Mouse (Mus musculus): ENCODE measurements around the gene 0610010K14Rik. TPM values are rescaled to one million over a fixed set of nuclear protein-coding genes. Genes with fewer than 3 reads are reported as not detected.
A peak's percentile ranks its signal among the peaks of the same experiment; 100 is the strongest.

The 0610010K14Rik gene
- total and polyA plus RNA-seq, 3 experiments: 20.2 to 100 (median 64.9) TPM

GRCm38 (mm10) chr11:70210681-70211080 is 27.0 kb downstream of the 0610010K14Rik start:
- TF ChIP-seq GATA2 (IDR thresholded peaks at IDR 0.05; ENCODE audit: borderline replicate concordance, low read depth, low read length): no peak
- no peak for TF ChIP-seq TAL1 (conservative IDR thresholded peaks at IDR 0.05; ENCODE audit: low read depth, low read length)
- no peak for TF ChIP-seq GATA1 (IDR thresholded peaks at IDR 0.05; ENCODE audit: borderline replicate concordance, low read length)
- TF ChIP-seq POLR2AphosphoS5 (IDR thresholded peaks at IDR 0.05; ENCODE audit: insufficient replicate concordance, low read depth, low read length): no peak
- TF ChIP-seq CTCF (IDR thresholded peaks at IDR 0.05; ENCODE audit: low read depth, low read length): no peak
- Histone ChIP-seq H3K27me3 (ENCODE audit: insufficient read depth, low read length) (peaks cover 16% of the 10 kb centered on the region), H3K36me3 (replicated peaks) (peaks cover 8% of the 10 kb centered on the region), H3K4me3 (ENCODE audit: low read depth, low read length) (no peak overlapping the region), H3K9me3 (replicated peaks) (peaks cover 10% of the 10 kb centered on the region; the same call in 1 of the 2 replicates), H3K4me1 (ENCODE audit: insufficient read depth, low read depth, low read length) (no peaks in the 10 kb centered on the region)
- no peak for ATAC-seq (ENCODE audit: extremely low read depth, insufficient number of reproducible peaks, low FRiP score, poor library complexity, severe bottlenecking)
- no peak for DNase-seq (ENCODE audit: low spot score)

GRCm38 (mm10) chr11:70208778-70209388 is 28.8 kb downstream of the 0610010K14Rik start:
- H3K36me3 ChIP-seq (replicated peaks): no peaks in the 10 kb centered on the region
- no peak overlapping the region for H3K4me3 ChIP-seq (ENCODE audit: low read depth, low read length)
- peaks cover 23% of the 10 kb centered on the region for H3K27me3 ChIP-seq (ENCODE audit: insufficient read depth, low read length)
- DNase-seq (ENCODE audit: low spot score) (no peak), ATAC-seq (ENCODE audit: extremely low read depth, insufficient number of reproducible peaks, low FRiP score, poor library complexity, severe bottlenecking) (no peak)
- no peaks in the 10 kb centered on the region for H3K4me1 ChIP-seq (ENCODE audit: insufficient read depth, low read depth, low read length)
- H3K9me3 ChIP-seq (replicated peaks): no peaks in the 10 kb centered on the region
- no peak for TF ChIP-seq GATA1 (IDR thresholded peaks at IDR 0.05; ENCODE audit: borderline replicate concordance, low read length)
- no peak for TF ChIP-seq CTCF (IDR thresholded peaks at IDR 0.05; ENCODE audit: low read depth, low read length)

GRCm38 (mm10) chr11:70207283-70207682 is 30.4 kb downstream of the 0610010K14Rik start:
- H3K4me3 ChIP-seq (ENCODE audit: low read depth, low read length): no peak overlapping the region
- ATAC-seq (ENCODE audit: extremely low read depth, insufficient number of reproducible peaks, low FRiP score, poor library complexity, severe bottlenecking): no peak
- H3K36me3 ChIP-seq (replicated peaks): no peaks in the 10 kb centered on the region
- peaks cover 35% of the 10 kb centered on the region for H3K27me3 ChIP-seq (ENCODE audit: insufficient read depth, low read length)
- DNase-seq (ENCODE audit: low spot score): no peak
- peaks cover 3% of the 10 kb centered on the region; the same call in 1 of the 2 replicates for H3K4me1 ChIP-seq (ENCODE audit: insufficient read depth, low read depth, low read length)
- TF ChIP-seq TAL1 (conservative IDR thresholded peaks at IDR 0.05; ENCODE audit: low read depth, low read length) (no peak), POLR2AphosphoS5 (IDR thresholded peaks at IDR 0.05; ENCODE audit: insufficient replicate concordance, low read depth, low read length) (no peak), CTCF (IDR thresholded peaks at IDR 0.05; ENCODE audit: low read depth, low read length) (no peak), GATA1 (IDR thresholded peaks at IDR 0.05; ENCODE audit: borderline replicate concordance, low read length) (no peak), GATA2 (IDR thresholded peaks at IDR 0.05; ENCODE audit: borderline replicate concordance, low read depth, low read length) (no peak)
- no peaks in the 10 kb centered on the region for H3K9me3 ChIP-seq (replicated peaks)

- TF ChIP-seq CTCF (IDR thresholded peaks at IDR 0.05; ENCODE audit: low read depth, low read length) (no peak), GATA1 (IDR thresholded peaks at IDR 0.05; ENCODE audit: borderline replicate concordance, low read length) (no peak), TAL1 (conservative IDR thresholded peaks at IDR 0.05; ENCODE audit: low read depth, low read length) (no peak), GATA2 (IDR thresholded peaks at IDR 0.05; ENCODE audit: borderline replicate concordance, low read depth, low read length) (no peak), POLR2AphosphoS5 (IDR thresholded peaks at IDR 0.05; ENCODE audit: insufficient replicate concordance, low read depth, low read length) (no peak)
- Histone ChIP-seq H3K27me3 (ENCODE audit: insufficient read depth, low read length) (peaks cover 37% of the 10 kb centered on the region), H3K36me3 (replicated peaks) (no peaks in the 10 kb centered on the region), H3K4me1 (ENCODE audit: insufficient read depth, low read depth, low read length) (peaks cover 7% of the 10 kb centered on the region; the same call in 1 of the 2 replicates), H3K4me3 (ENCODE audit: low read depth, low read length) (no peak overlapping the region), H3K9me3 (replicated peaks) (no peaks in the 10 kb centered on the region)
- ATAC-seq (ENCODE audit: extremely low read depth, insufficient number of reproducible peaks, low FRiP score, poor library complexity, severe bottlenecking): no peak
- no peak for DNase-seq (ENCODE audit: low spot score)
Measured at GRCm38 (mm10) chr11:70206801-70207200, 30.9 kb downstream of the 0610010K14Rik start.

- H3K9me3 ChIP-seq (replicated peaks): no peaks in the 10 kb centered on the region
- TF ChIP-seq GATA1 (IDR thresholded peaks at IDR 0.05; ENCODE audit: borderline replicate concordance, low read length) (no peak), CTCF (IDR thresholded peaks at IDR 0.05; ENCODE audit: low read depth, low read length) (peak; percentile 91)
- H3K4me1 ChIP-seq (ENCODE audit: insufficient read depth, low read depth, low read length): peaks cover 22% of the 10 kb centered on the region
- H3K4me3 ChIP-seq (ENCODE audit: low read depth, low read length): no peak overlapping the region
- no peaks in the 10 kb centered on the region for H3K36me3 ChIP-seq (replicated peaks)
- H3K27me3 ChIP-seq (ENCODE audit: insufficient read depth, low read length): peaks cover 42% of the 10 kb centered on the region
- no peak for ATAC-seq (ENCODE audit: extremely low read depth, insufficient number of reproducible peaks, low FRiP score, poor library complexity, severe bottlenecking)
- peak; percentile 53 for DNase-seq (ENCODE audit: low spot score)
Measured at GRCm38 (mm10) chr11:70201691-70202090, 36.0 kb downstream of the 0610010K14Rik start.

- ATAC-seq (ENCODE audit: extremely low read depth, insufficient number of reproducible peaks, low FRiP score, poor library complexity, severe bottlenecking) (no peak), DNase-seq (ENCODE audit: low spot score) (no peak)
- no peaks in the 10 kb centered on the region for H3K36me3 ChIP-seq (replicated peaks)
- TF ChIP-seq CTCF (IDR thresholded peaks at IDR 0.05; ENCODE audit: low read depth, low read length): no peak
- no peak for TF ChIP-seq POLR2AphosphoS5 (IDR thresholded peaks at IDR 0.05; ENCODE audit: insufficient replicate concordance, low read depth, low read length)
- TF ChIP-seq TAL1 (conservative IDR thresholded peaks at IDR 0.05; ENCODE audit: low read depth, low read length): no peak
- TF ChIP-seq GATA2 (IDR thresholded peaks at IDR 0.05; ENCODE audit: borderline replicate concordance, low read depth, low read length): no peak
- no peak overlapping the region for H3K4me3 ChIP-seq (ENCODE audit: low read depth, low read length)
- H3K27me3 ChIP-seq (ENCODE audit: insufficient read depth, low read length): peaks cover 42% of the 10 kb centered on the region
- peaks cover 2% of the 10 kb centered on the region; the same call in 1 of the 2 replicates for H3K9me3 ChIP-seq (replicated peaks)
- H3K4me1 ChIP-seq (ENCODE audit: insufficient read depth, low read depth, low read length): peaks cover 22% of the 10 kb centered on the region
Measured at GRCm38 (mm10) chr11:70200036-70200608, 37.6 kb downstream of the 0610010K14Rik start.
